Mouse (Mus musculus) stomach, postnatal 0 days (tissue): Measurements from ENCODE around the gene Gm36028. TPM values are rescaled to one million over a fixed set of nuclear protein-coding genes. Genes with fewer than 3 reads are reported as not detected.

Source experiments
- ATAC-seq: fragments of 200-750 bp; cut with Nextera tagmentation; 2 replicates; pipeline ENCODE4 v1.8.0; 2017; ENCODE audit not compliant: low FRiP score, low TSS enrichment
- DNase-seq: peaks from one replicate; pipeline ENCODE4 v3.0.0-alpha.2; 2016; ENCODE audit warnings: low spot score
- H3K27ac ChIP-seq: fragments of 300-500 bp; sonication (generic); replicated peaks from 2 replicates; pipeline ENCODE4 v1.5.1; 2014; ENCODE audit warnings: mild to moderate bottlenecking, control low read depth
- H3K27me3 ChIP-seq: fragments of 300-500 bp; sonication (generic); 2 replicates; pipeline ENCODE4 v1.6.1; 2014; ENCODE audit warnings: low read length; ENCODE audit not compliant: control insufficient read depth, insufficient read depth
- H3K36me3 ChIP-seq: fragments of 300-500 bp; sonication (generic); 2 replicates; pipeline ENCODE4 v1.6.1; 2014; ENCODE audit warnings: low read length, mixed read lengths; ENCODE audit not compliant: control insufficient read depth, insufficient read depth
- H3K4me1 ChIP-seq: fragments of 300-500 bp; sonication (generic); replicated peaks from 2 replicates; pipeline ENCODE4 v1.6.1; 2014; ENCODE audit warnings: antibody characterized with exemption; ENCODE audit not compliant: control insufficient read depth, insufficient read depth
- H3K4me2 ChIP-seq: fragments of 300-500 bp; sonication (generic); replicated peaks from 2 replicates; pipeline ENCODE4 v1.6.1; 2014; ENCODE audit warnings: low read depth, mild to moderate bottlenecking, control low read depth, moderate library complexity
- H3K4me3 ChIP-seq: fragments of 300-500 bp; sonication (generic); 2 replicates; pipeline ENCODE4 v1.5.1; 2014; ENCODE audit warnings: low read depth, low read length, control low read depth
- H3K9ac ChIP-seq: fragments of 300-500 bp; sonication (generic); 2 replicates; pipeline ENCODE4 v1.6.1; 2014; ENCODE audit warnings: mild to moderate bottlenecking, low read length, control low read depth, mixed read lengths
- H3K9me3 ChIP-seq: fragments of 300-500 bp; sonication (generic); 2 replicates; pipeline ENCODE4 v1.6.1; 2016; ENCODE audit warnings: low read length; ENCODE audit not compliant: control insufficient read depth
- CTCF ChIP-seq: IDR thresholded peaks from 2 replicates; pipeline ENCODE4 v1.5.1; 2016; ENCODE audit warnings: antibody characterized with exemption, low read depth, mild to moderate bottlenecking, moderate library complexity
- EP300 ChIP-seq: optimal IDR thresholded peaks from 2 replicates; pipeline ENCODE3; 2016; ENCODE audit warnings: antibody characterized with exemption
- WGBS: fragments of 180-500 bp; shearing (Covaris S2); extraction: QIAGEN DNeasy Blood & Tissue Kit; methylation state at CpG from one replicate; pipeline ENCODE4 v1.1.7; 2014; 5-methylcytosine and 5-hydroxymethylcytosine counted together
- polyA plus RNA-seq: library from polyadenylated mRNA; unstranded; fragments of >200 nt; fragmentation: Nextera tagmentation; extraction: Ambion mirVana; gene quantifications from 2 replicates; pipeline ENCODE4 v1.2.1, GENCODE M21; 2015

Gene Gm36028
- polyA plus RNA-seq, 1 experiment from 2014 or later: 0.29 TPM

GRCm38 (mm10) chr16:37877406-37877805 is 16.5 kb upstream of the Gm36028 start:
- TF ChIP-seq EP300 (no peak), CTCF (no peak)
- Histone ChIP-seq H3K27ac (no peak overlapping the region), H3K9me3 (no peaks in the 10 kb centered on the region), H3K4me2 (no peak overlapping the region), H3K27me3 (no peaks in the 10 kb centered on the region), H3K4me3 (no peak overlapping the region), H3K36me3 (peaks cover 3% of the 10 kb centered on the region; the same call in 1 of the 2 replicates), H3K9ac (no peak overlapping the region), H3K4me1 (no peaks in the 10 kb centered on the region)
- peak; percentile 5 for DNase-seq
- no peak for ATAC-seq
- WGBS: 89% methylated on average over 3 of the region's 3 CpGs

- WGBS: 79% methylated on average over 4 of the region's 4 CpGs
- TF ChIP-seq CTCF: no peak
Measured at GRCm38 (mm10) chr16:37874501-37875235, 13.7 kb upstream of the Gm36028 start.

GRCm38 (mm10) chr16:37871112-37871715 is 10.3 kb upstream of the Gm36028 start:
- Histone ChIP-seq H3K4me3 (no peak overlapping the region), H3K9ac (no peak overlapping the region), H3K4me2 (0 out of 2 replicates have a peak overlapping the region, but pooled peaks have one; percentile 15), H3K36me3 (no peaks in the 10 kb centered on the region), H3K4me1 (peaks cover 7% of the 10 kb centered on the region; the same call in 1 of the 2 replicates), H3K9me3 (no peaks in the 10 kb centered on the region), H3K27ac (no peak overlapping the region), H3K27me3 (no peaks in the 10 kb centered on the region)
- no peak for DNase-seq
- 51% methylated on average over 4 of the region's 4 CpGs for WGBS
- ATAC-seq: no peak
- TF ChIP-seq CTCF: no peak
- no peak for TF ChIP-seq EP300

More at GRCm38 (mm10) chr16:37874501-37875235, 13.7 kb upstream of the Gm36028 start:
- no peak overlapping the region for H3K4me2 ChIP-seq
- no peak overlapping the region for H3K27ac ChIP-seq
- no peaks in the 10 kb centered on the region; the same call in 1 of the 2 replicates for H3K36me3 ChIP-seq
- ATAC-seq (no peak), DNase-seq (no peak)
- H3K4me1 ChIP-seq: peaks cover 7% of the 10 kb centered on the region; the same call in 1 of the 2 replicates
- no peaks in the 10 kb centered on the region for H3K9me3 ChIP-seq
- H3K9ac ChIP-seq: no peak overlapping the region
- no peak overlapping the region for H3K4me3 ChIP-seq
- H3K27me3 ChIP-seq: no peaks in the 10 kb centered on the region

- H3K9ac ChIP-seq: peak overlapping the region; percentile 96
- peak overlapping the region; percentile 94 for H3K4me3 ChIP-seq
- peak overlapping the region; percentile 76 for H3K4me2 ChIP-seq
- DNase-seq: no peak
- H3K27me3 ChIP-seq: no peaks in the 10 kb centered on the region
- H3K4me1 ChIP-seq: peaks cover 7% of the 10 kb centered on the region; the same call in 1 of the 2 replicates
- H3K9me3 ChIP-seq: no peaks in the 10 kb centered on the region
- WGBS: 9% methylated on average over 4 of the region's 4 CpGs
- no peaks in the 10 kb centered on the region for H3K36me3 ChIP-seq
- TF ChIP-seq CTCF (peak; percentile 10; the same call in 1 of the 2 replicates), EP300 (no peak)
- no peak for ATAC-seq
- peak overlapping the region; percentile 99 for H3K27ac ChIP-seq
Measured at GRCm38 (mm10) chr16:37869470-37870231, 8.7 kb upstream of the Gm36028 start.

- Histone ChIP-seq H3K4me2 (peak overlapping the region; percentile 76), H3K36me3 (no peaks in the 10 kb centered on the region), H3K4me3 (peak overlapping the region; percentile 94), H3K27ac (peak overlapping the region; percentile 99), H3K9ac (peak overlapping the region; percentile 96), H3K9me3 (no peaks in the 10 kb centered on the region), H3K27me3 (no peaks in the 10 kb centered on the region), H3K4me1 (peaks cover 7% of the 10 kb centered on the region; the same call in 1 of the 2 replicates)
- DNase-seq: peak; percentile 75
- TF ChIP-seq CTCF: no peak; the same call in 1 of the 2 replicates
- TF ChIP-seq EP300: no peak
- under 1% methylated on average over 63 of the region's 87 CpGs for WGBS
- ATAC-seq: peak; percentile 79
Measured at GRCm38 (mm10) chr16:37868506-37869469, 7.8 kb upstream of the Gm36028 start.
